Mouse (Mus musculus) cortical plate, adult 2 months (tissue): Measurements from ENCODE around the gene Erg.

ENCODE experiments used
- CTCF ChIP-seq: fragments of 200-500 bp; IDR thresholded peaks from 2 replicates; pipeline ENCODE4 v1.5.1; 2011; ENCODE audit warnings: mild to moderate bottlenecking, control low read depth, low read length; ENCODE audit not compliant: insufficient read depth; ENCODE audit errors: extremely low read depth
- POLR2A ChIP-seq: fragments of 200-500 bp; IDR thresholded peaks from 2 replicates; pipeline ENCODE4 v1.6.1; 2011; ENCODE audit warnings: mild to moderate bottlenecking, low read length, control low read depth; ENCODE audit not compliant: insufficient read depth; ENCODE audit errors: extremely low read depth

DNA sequence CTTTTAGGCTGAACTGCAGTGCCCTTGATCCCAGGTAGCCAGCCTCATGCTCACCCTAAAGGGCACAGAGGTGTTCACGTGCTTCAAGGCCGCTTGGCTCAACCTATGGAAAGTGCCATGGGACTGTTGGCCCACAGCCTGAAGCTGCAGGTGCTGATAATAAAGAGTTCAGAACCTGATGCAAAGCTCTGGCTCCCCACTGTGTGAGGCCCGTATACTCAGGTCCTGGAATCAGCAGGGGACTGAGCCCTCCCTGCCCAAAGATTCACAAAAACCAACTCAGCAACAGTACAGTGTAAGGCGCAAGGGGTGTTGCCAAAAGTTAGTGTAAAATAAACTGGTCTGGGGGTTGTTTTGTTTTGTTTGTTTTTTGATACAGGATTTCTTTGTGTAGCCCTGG lies 36.7 kb upstream of the Erg start:
- TF ChIP-seq CTCF (no peak), POLR2A (no peak)
